Mouse (Mus musculus) G1E (cell line): ENCODE data around the gene 1110059E24Rik. TPM values are rescaled to one million over a fixed set of nuclear protein-coding genes. Genes with fewer than 3 reads are reported as not detected.
A peak's percentile ranks its signal among the peaks of the same experiment; 100 is the strongest.

Experiments used
- ATAC-seq: 2 replicates; pipeline ENCODE4 v1.8.0; 2016; ENCODE audit warnings: mild to moderate bottlenecking; ENCODE audit not compliant: insufficient number of reproducible peaks, poor library complexity, low FRiP score, severe bottlenecking; ENCODE audit errors: extremely low read depth
- DNase-seq: peaks from one replicate; pipeline ENCODE4 v3.0.0; 2012; ENCODE audit warnings: low spot score
- H3K27me3 ChIP-seq: 2 replicates; pipeline ENCODE4 v1.6.1; 2012; ENCODE audit warnings: mild to moderate bottlenecking, low read length, inconsistent platforms; ENCODE audit not compliant: insufficient read depth
- H3K36me3 ChIP-seq: replicated peaks from 2 replicates; pipeline ENCODE3; 2012; ENCODE audit warnings: mild to moderate bottlenecking, inconsistent platforms
- H3K4me1 ChIP-seq: 2 replicates; pipeline ENCODE4 v1.6.1; 2012; ENCODE audit warnings: low read depth, low read length, inconsistent platforms, mixed read lengths; ENCODE audit not compliant: insufficient read depth
- H3K4me3 ChIP-seq: 2 replicates; pipeline ENCODE4 v1.5.1; 2012; ENCODE audit warnings: low read depth, mild to moderate bottlenecking, inconsistent platforms, low read length, moderate library complexity, mixed read lengths
- H3K9me3 ChIP-seq: replicated peaks from 2 replicates; pipeline ENCODE4 v1.6.1; 2012; ENCODE audit warnings: inconsistent platforms
- CTCF ChIP-seq: IDR thresholded peaks from 2 replicates; pipeline ENCODE4 v1.5.1; 2012; ENCODE audit warnings: low read depth, low read length, inconsistent platforms, mixed read lengths
- GATA1 ChIP-seq: IDR thresholded peaks from 2 replicates; pipeline ENCODE4 v1.6.1; 2012; ENCODE audit warnings: borderline replicate concordance, low read length, inconsistent platforms, mixed read lengths
- GATA2 ChIP-seq: IDR thresholded peaks from 2 replicates; pipeline ENCODE4 v1.6.1; 2012; ENCODE audit warnings: low read depth, low read length, inconsistent platforms, borderline replicate concordance
- POLR2AphosphoS5 ChIP-seq: IDR thresholded peaks from 2 replicates; pipeline ENCODE4 v1.6.1; 2012; ENCODE audit warnings: low read depth, low read length, inconsistent platforms; ENCODE audit not compliant: insufficient replicate concordance
- TAL1 ChIP-seq: conservative IDR thresholded peaks from 2 replicates; pipeline ENCODE4 v1.6.1; 2012; ENCODE audit warnings: low read depth, low read length, inconsistent platforms, mixed read lengths
- polyA plus RNA-seq: library from polyadenylated mRNA; stranded (reverse); fragments of >175 nt; gene quantifications from 2 replicates; pipeline ENCODE4 v1.2.3, GENCODE M21; 2012
- total RNA-seq, 2 experiments: library from RNA; stranded (forward) in 1 of 2; stranded (reverse) in 1 of 2; fragments of 200-1000 nt in 1 of 2; fragments of >200 nt in 1 of 2; fragmentation: Nextera tagmentation in 1 of 2; gene quantifications; 2 replicates each; pipeline ENCODE4 v1.2.3; 2014 to 2017

Gene 1110059E24Rik
- total and polyA plus RNA-seq, 3 experiments, result 0.94 to 41.1 (median 23.9) TPM

- peaks cover 19% of the 10 kb centered on the region for H3K36me3 ChIP-seq
- TF ChIP-seq GATA1, result no peak
- no peak for TF ChIP-seq GATA2
- TF ChIP-seq TAL1, result no peak
- no peak for TF ChIP-seq POLR2AphosphoS5
- no peak for TF ChIP-seq CTCF
- no peak for DNase-seq
- ATAC-seq, result no peak
- no peak overlapping the region for H3K4me3 ChIP-seq
- H3K4me1 ChIP-seq, result peaks cover 5% of the 10 kb centered on the region; the same call in 1 of the 2 replicates
- H3K27me3 ChIP-seq, result no peaks in the 10 kb centered on the region
- no peaks in the 10 kb centered on the region for H3K9me3 ChIP-seq
Measured at GRCm38 (mm10) chr19:21660734-21661133, 8.0 kb upstream of the 1110059E24Rik start.

- no peak for TF ChIP-seq POLR2AphosphoS5
- TF ChIP-seq CTCF, result no peak
- TF ChIP-seq TAL1, result no peak
- no peak for TF ChIP-seq GATA2
- no peak for TF ChIP-seq GATA1
- DNase-seq (no peak), ATAC-seq (no peak)
- H3K4me3 ChIP-seq, result no peak overlapping the region; the same call in 1 of the 2 replicates
- H3K9me3 ChIP-seq, result no peaks in the 10 kb centered on the region
- H3K4me1 ChIP-seq, result peaks cover 31% of the 10 kb centered on the region
- H3K27me3 ChIP-seq, result no peaks in the 10 kb centered on the region
- peaks cover 24% of the 10 kb centered on the region for H3K36me3 ChIP-seq
Measured at GRCm38 (mm10) chr19:21654788-21655187, 2.0 kb upstream of the 1110059E24Rik start.

GRCm38 (mm10) chr19:21653172-21653981, 601 bp upstream of the 1110059E24Rik start, which contains the start of gene Abhd17b:
Abhd17b (plus strand) TSS chr19:21653185.
- Histone ChIP-seq H3K9me3 (no peaks in the 10 kb centered on the region), H3K4me3 (peak within 1 kb of the TSS; percentile 92), H3K36me3 (peaks cover 28% of the 10 kb centered on the region), H3K4me1 (peaks cover 31% of the 10 kb centered on the region), H3K27me3 (no peaks in the 10 kb centered on the region)
- DNase-seq (peak; percentile 34), ATAC-seq (no peak)
- TF ChIP-seq TAL1, result no peak
- TF ChIP-seq POLR2AphosphoS5, result no peak
- TF ChIP-seq GATA2, result no peak
- no peak for TF ChIP-seq GATA1
- no peak for TF ChIP-seq CTCF

- Histone ChIP-seq H3K4me1 (peaks cover 41% of the 10 kb centered on the region), H3K36me3 (peaks cover 35% of the 10 kb centered on the region), H3K27me3 (no peaks in the 10 kb centered on the region), H3K4me3 (peak overlapping the region; percentile 92), H3K9me3 (no peaks in the 10 kb centered on the region)
- ATAC-seq (no peak), DNase-seq (no peak)
- no peak for TF ChIP-seq TAL1
- TF ChIP-seq POLR2AphosphoS5, result no peak
- TF ChIP-seq CTCF, result no peak
Measured at GRCm38 (mm10) chr19:21651664-21652063, 1.1 kb downstream of the 1110059E24Rik start.

- TF ChIP-seq POLR2AphosphoS5, result no peak
- no peak for TF ChIP-seq GATA2
- TF ChIP-seq GATA1, result no peak
- TF ChIP-seq CTCF, result no peak
- TF ChIP-seq TAL1, result no peak
- H3K27me3 ChIP-seq, result no peaks in the 10 kb centered on the region
- peaks cover 47% of the 10 kb centered on the region for H3K36me3 ChIP-seq
- no peak for ATAC-seq
- no peaks in the 10 kb centered on the region for H3K9me3 ChIP-seq
- DNase-seq, result no peak
- H3K4me1 ChIP-seq, result peaks cover 38% of the 10 kb centered on the region
- no peak overlapping the region for H3K4me3 ChIP-seq
Measured at GRCm38 (mm10) chr19:21646142-21646541, 6.6 kb downstream of the 1110059E24Rik start.

- no peaks in the 10 kb centered on the region for H3K27me3 ChIP-seq
- TF ChIP-seq CTCF (no peak), GATA2 (no peak), POLR2AphosphoS5 (no peak), TAL1 (no peak), GATA1 (no peak)
Measured at GRCm38 (mm10) chr19:21645301-21645700, 7.5 kb downstream of the 1110059E24Rik start.

More at GRCm38 (mm10) chr19:21645301-21645700, 7.5 kb downstream of the 1110059E24Rik start:
- Histone ChIP-seq H3K4me1 (peaks cover 30% of the 10 kb centered on the region), H3K36me3 (peaks cover 45% of the 10 kb centered on the region), H3K4me3 (no peak overlapping the region), H3K9me3 (no peaks in the 10 kb centered on the region)
- ATAC-seq (no peak), DNase-seq (no peak)
